Mouse (Mus musculus): ENCODE measurements around the gene Gm30191. TPM values are rescaled to one million over a fixed set of nuclear protein-coding genes. Genes with fewer than 3 reads are reported as not detected.

Gm30191 gene
- total and polyA plus RNA-seq, 2 experiments from 2014 or later: not detected

GRCm38 (mm10) chr4:134298626-134299497 lies 52.1 kb downstream of the Gm30191 start:
- no peaks in the 10 kb centered on the region for H3K27me3 ChIP-seq (ENCODE audit: control insufficient read depth, insufficient read depth, low read length)
- DNase-seq (ENCODE audit: low spot score) (peak; percentile 17), ATAC-seq (ENCODE audit: insufficient read depth, low read depth) (peak; percentile 5; the same call in 1 of the 2 replicates)
- no peak overlapping the region for H3K9ac ChIP-seq (replicated peaks; ENCODE audit: low read depth, low read length)
- H3K9me3 ChIP-seq (replicated peaks; ENCODE audit: control insufficient read depth, low read length): no peaks in the 10 kb centered on the region
- TF ChIP-seq CTCF (IDR thresholded peaks at IDR 0.05; ENCODE audit: low read depth) (no peak), EP300 (IDR thresholded peaks at IDR 0.05; ENCODE audit: low read depth) (no peak)
- H3K36me3 ChIP-seq (replicated peaks; ENCODE audit: control insufficient read depth, insufficient read depth, low read length): no peaks in the 10 kb centered on the region
- peaks cover 14% of the 10 kb centered on the region for H3K4me1 ChIP-seq (ENCODE audit: control insufficient read depth, insufficient read depth)
- H3K4me2 ChIP-seq (ENCODE audit: low read depth, low read length): peak overlapping the region; percentile 35
- H3K4me3 ChIP-seq (ENCODE audit: low read depth, low read length): no peak overlapping the region
- 58% methylated on average over 19 of the region's 19 CpGs for WGBS
- H3K27ac ChIP-seq (ENCODE audit: low read depth): peak overlapping the region; percentile 94

- Histone ChIP-seq H3K27ac (ENCODE audit: low read depth) (peak overlapping the region; percentile 94), H3K36me3 (replicated peaks; ENCODE audit: control insufficient read depth, insufficient read depth, low read length) (no peaks in the 10 kb centered on the region), H3K4me1 (ENCODE audit: control insufficient read depth, insufficient read depth) (peaks cover 9% of the 10 kb centered on the region), H3K4me2 (ENCODE audit: low read depth, low read length) (peak overlapping the region; percentile 35), H3K4me3 (ENCODE audit: low read depth, low read length) (no peak overlapping the region), H3K9ac (replicated peaks; ENCODE audit: low read depth, low read length) (0 out of 2 replicates have a peak overlapping the region, but pooled peaks have one; percentile 12), H3K27me3 (ENCODE audit: control insufficient read depth, insufficient read depth, low read length) (no peaks in the 10 kb centered on the region), H3K9me3 (replicated peaks; ENCODE audit: control insufficient read depth, low read length) (no peaks in the 10 kb centered on the region)
- DNase-seq (ENCODE audit: low spot score) (peak; percentile 81), ATAC-seq (ENCODE audit: insufficient read depth, low read depth) (peak; percentile 70)
- TF ChIP-seq CTCF (IDR thresholded peaks at IDR 0.05; ENCODE audit: low read depth) (no peak), EP300 (IDR thresholded peaks at IDR 0.05; ENCODE audit: low read depth) (peak; percentile 47; the same call in 1 of the 2 replicates)
- WGBS: 20% methylated on average over 4 of the region's 4 CpGs
Observed at GRCm38 (mm10) chr4:134299498-134299810, 52.7 kb downstream of the Gm30191 start.

Other genes with a start within 250 kb of the Gm30191 start
- gene Dhdds, start 246.0 kb upstream of the Gm30191 start, total RNA-seq (2014; rRNA removed; ENCODE audit: low replicate concordance): 38.4 and 39.8 TPM in 2 replicates
- gene Dhdds, start 246.0 kb upstream of the Gm30191 start, polyA plus RNA-seq (2015; fragmentation: Nextera tagmentation; extraction: Ambion mirVana): 25.8 and 28.5 TPM in 2 replicates
- not detected in 2 replicates for gene Lin28a, start 228.1 kb upstream of the Gm30191 start, total RNA-seq (2014; rRNA removed; ENCODE audit: low replicate concordance)
- gene Lin28a, start 228.1 kb upstream of the Gm30191 start, polyA plus RNA-seq (2015; fragmentation: Nextera tagmentation; extraction: Ambion mirVana): 0.10 TPM in 1 of 2 replicates, not detected in the other
- gene Zfp683, start 193.1 kb upstream of the Gm30191 start, total RNA-seq (2014; rRNA removed; ENCODE audit: low replicate concordance): not detected in 2 replicates
- gene Zfp683, start 193.1 kb upstream of the Gm30191 start, polyA plus RNA-seq (2015; fragmentation: Nextera tagmentation; extraction: Ambion mirVana): not detected in 2 replicates
- 0.08 and 6.6 TPM in 2 replicates for gene Crybg2, start 186.1 kb upstream of the Gm30191 start, total RNA-seq (2014; rRNA removed; ENCODE audit: low replicate concordance)
- gene Crybg2, start 186.1 kb upstream of the Gm30191 start, polyA plus RNA-seq (2015; fragmentation: Nextera tagmentation; extraction: Ambion mirVana): 0.11 TPM in 1 of 2 replicates, not detected in the other
- gene Cd52, start 151.9 kb upstream of the Gm30191 start, total RNA-seq (2014; rRNA removed; ENCODE audit: low replicate concordance): 10.5 TPM in 1 of 2 replicates, not detected in the other
- gene Cd52, start 151.9 kb upstream of the Gm30191 start, polyA plus RNA-seq (2015; fragmentation: Nextera tagmentation; extraction: Ambion mirVana): 9.3 and 10.5 TPM in 2 replicates
- not detected in 2 replicates for gene Ubxn11, start 144.4 kb upstream of the Gm30191 start, total RNA-seq (2014; rRNA removed; ENCODE audit: low replicate concordance)
- gene Ubxn11, start 144.4 kb upstream of the Gm30191 start, polyA plus RNA-seq (2015; fragmentation: Nextera tagmentation; extraction: Ambion mirVana): 0.97 and 1.2 TPM in 2 replicates
- gene Sh3bgrl3, start 118.1 kb upstream of the Gm30191 start, total RNA-seq (2014; rRNA removed; ENCODE audit: low replicate concordance): 49.7 and 67.6 TPM in 2 replicates
- gene Sh3bgrl3, start 118.1 kb upstream of the Gm30191 start, polyA plus RNA-seq (2015; fragmentation: Nextera tagmentation; extraction: Ambion mirVana): 140 and 150 TPM in 2 replicates
- 24.2 and 30.6 TPM in 2 replicates for gene Cep85, start 59.8 kb upstream of the Gm30191 start, total RNA-seq (2014; rRNA removed; ENCODE audit: low replicate concordance)
- gene Cep85, start 59.8 kb upstream of the Gm30191 start, polyA plus RNA-seq (2015; fragmentation: Nextera tagmentation; extraction: Ambion mirVana): 27.4 and 29.7 TPM in 2 replicates
- not detected in 2 replicates for gene Gm7534, start 43.9 kb upstream of the Gm30191 start, total RNA-seq (2014; rRNA removed; ENCODE audit: low replicate concordance)
- gene Gm7534, start 43.9 kb upstream of the Gm30191 start, polyA plus RNA-seq (2015; fragmentation: Nextera tagmentation; extraction: Ambion mirVana): not detected in 2 replicates
- gene Catsper4, start 19.6 kb upstream of the Gm30191 start, total RNA-seq (2014; rRNA removed; ENCODE audit: low replicate concordance): not detected in 2 replicates
- not detected in 2 replicates for gene Catsper4, start 19.6 kb upstream of the Gm30191 start, polyA plus RNA-seq (2015; fragmentation: Nextera tagmentation; extraction: Ambion mirVana)
- gene Cnksr1, start 8.5 kb upstream of the Gm30191 start, total RNA-seq (2014; rRNA removed; ENCODE audit: low replicate concordance): 0.69 and 5.1 TPM in 2 replicates
- gene Cnksr1, start 8.5 kb upstream of the Gm30191 start, polyA plus RNA-seq (2015; fragmentation: Nextera tagmentation; extraction: Ambion mirVana): 0.66 and 0.77 TPM in 2 replicates
- gene E130218I03Rik, start 3.3 kb upstream of the Gm30191 start, total RNA-seq (2014; rRNA removed; ENCODE audit: low replicate concordance): not detected in 2 replicates
- 0.16 and 0.20 TPM in 2 replicates for gene E130218I03Rik, start 3.3 kb upstream of the Gm30191 start, polyA plus RNA-seq (2015; fragmentation: Nextera tagmentation; extraction: Ambion mirVana)
- 4.0 and 4.2 TPM in 2 replicates for gene Zfp593, start 1.3 kb upstream of the Gm30191 start, total RNA-seq (2014; rRNA removed; ENCODE audit: low replicate concordance)
- gene Zfp593, start 1.3 kb upstream of the Gm30191 start, polyA plus RNA-seq (2015; fragmentation: Nextera tagmentation; extraction: Ambion mirVana): 5.4 and 6.0 TPM in 2 replicates
- 18.4 and 26.1 TPM in 2 replicates for gene Grrp1, start 7.2 kb downstream of the Gm30191 start, total RNA-seq (2014; rRNA removed; ENCODE audit: low replicate concordance)
- gene Grrp1, start 7.2 kb downstream of the Gm30191 start, polyA plus RNA-seq (2015; fragmentation: Nextera tagmentation; extraction: Ambion mirVana): 6.0 and 6.5 TPM in 2 replicates
- gene Pdik1l, start 41.0 kb downstream of the Gm30191 start, total RNA-seq (2014; rRNA removed; ENCODE audit: low replicate concordance): 6.6 and 31.0 TPM in 2 replicates
- gene Pdik1l, start 41.0 kb downstream of the Gm30191 start, polyA plus RNA-seq (2015; fragmentation: Nextera tagmentation; extraction: Ambion mirVana): 7.7 and 9.4 TPM in 2 replicates
- 168 and 170 TPM in 2 replicates for gene Trim63, start 68.2 kb downstream of the Gm30191 start, total RNA-seq (2014; rRNA removed; ENCODE audit: low replicate concordance)
- gene Trim63, start 68.2 kb downstream of the Gm30191 start, polyA plus RNA-seq (2015; fragmentation: Nextera tagmentation; extraction: Ambion mirVana): 248 and 281 TPM in 2 replicates
- 0.38 TPM in 1 of 2 replicates, not detected in the other for gene Slc30a2, start 96.2 kb downstream of the Gm30191 start, total RNA-seq (2014; rRNA removed; ENCODE audit: low replicate concordance)
- 0.16 and 0.33 TPM in 2 replicates for gene Slc30a2, start 96.2 kb downstream of the Gm30191 start, polyA plus RNA-seq (2015; fragmentation: Nextera tagmentation; extraction: Ambion mirVana)
- gene Extl1, start 136.9 kb downstream of the Gm30191 start, total RNA-seq (2014; rRNA removed; ENCODE audit: low replicate concordance): 3.1 and 11.5 TPM in 2 replicates
- 2.9 and 3.4 TPM in 2 replicates for gene Extl1, start 136.9 kb downstream of the Gm30191 start, polyA plus RNA-seq (2015; fragmentation: Nextera tagmentation; extraction: Ambion mirVana)
- 16.3 and 17.2 TPM in 2 replicates for gene Pafah2, start 149.4 kb downstream of the Gm30191 start, total RNA-seq (2014; rRNA removed; ENCODE audit: low replicate concordance)
- 7.2 and 7.8 TPM in 2 replicates for gene Pafah2, start 149.4 kb downstream of the Gm30191 start, polyA plus RNA-seq (2015; fragmentation: Nextera tagmentation; extraction: Ambion mirVana)
- gene Stmn1, start 221.4 kb downstream of the Gm30191 start, total RNA-seq (2014; rRNA removed; ENCODE audit: low replicate concordance): 149 and 227 TPM in 2 replicates
- 372 and 387 TPM in 2 replicates for gene Stmn1, start 221.4 kb downstream of the Gm30191 start, polyA plus RNA-seq (2015; fragmentation: Nextera tagmentation; extraction: Ambion mirVana)
- 13.1 and 25.4 TPM in 2 replicates for gene Paqr7, start 249.8 kb downstream of the Gm30191 start, total RNA-seq (2014; rRNA removed; ENCODE audit: low replicate concordance)
- gene Paqr7, start 249.8 kb downstream of the Gm30191 start, polyA plus RNA-seq (2015; fragmentation: Nextera tagmentation; extraction: Ambion mirVana): 15.4 and 18.7 TPM in 2 replicates

All from heart, postnatal 0 days (tissue).